Mouse (Mus musculus): Measurements from ENCODE around the gene Oasl2. TPM values are rescaled to one million over a fixed set of nuclear protein-coding genes. Genes with fewer than 3 reads are reported as not detected.

The Oasl2 gene
- polyA plus RNA-seq, 2 experiments = 1.3 to 2.1 TPM

DNA sequence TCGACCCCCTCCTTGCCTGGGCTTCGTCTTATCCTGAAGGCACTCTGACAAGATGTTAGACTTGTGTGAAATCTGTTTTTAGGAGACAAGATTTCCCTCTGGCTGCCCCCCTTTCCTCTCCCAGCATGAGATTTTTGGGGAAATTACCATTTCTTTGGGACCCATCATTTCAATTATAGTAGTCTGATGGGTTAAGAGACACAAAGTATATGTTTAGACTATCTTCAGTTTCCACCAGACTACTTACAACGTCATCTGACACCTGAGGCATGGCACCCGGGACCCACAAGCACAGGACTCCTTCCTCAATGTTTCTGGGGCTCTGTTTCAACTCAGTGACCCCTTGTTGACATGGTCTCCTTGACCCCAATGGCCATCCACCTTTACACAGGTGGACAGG, 1.2 kb upstream of the Oasl2 start:
- no peak overlapping the region for H3K4me3 ChIP-seq (ENCODE audit: insufficient read depth in 1 of 2, low read depth in 2 of 2, low read length in 2 of 2)
- no peak overlapping the region for H3K27ac ChIP-seq
- H3K36me3 ChIP-seq (replicated peaks; ENCODE audit: control insufficient read depth, insufficient read depth, low read depth) = no peaks in the 10 kb centered on the region
- no peak overlapping the region for H3K4me2 ChIP-seq (ENCODE audit: low read depth)
- DNase-seq (ENCODE audit: low read depth in 3 of 3, low spot score in 3 of 3) (no peak), ATAC-seq (ENCODE audit: insufficient read depth) (no peak)
- 67% methylated on average over 4 of the region's 4 CpGs for WGBS (ENCODE audit: insufficient replicate concordance)
- H3K27me3 ChIP-seq (ENCODE audit: control insufficient read depth, insufficient read depth, low read length) = no peaks in the 10 kb centered on the region; the same call in 1 of the 2 replicates
- no peak for TF ChIP-seq EP300 (IDR thresholded peaks at IDR 0.05; ENCODE audit: low read depth)
- H3K9me3 ChIP-seq (ENCODE audit: control insufficient read depth, low read length) = no peaks in the 10 kb centered on the region
- no peak overlapping the region for H3K9ac ChIP-seq (replicated peaks)
- H3K4me1 ChIP-seq (replicated peaks; ENCODE audit: control insufficient read depth in 2 of 2, insufficient read depth in 2 of 2, low read length in 1 of 2) = peaks cover 0 to 6% of the 10 kb centered on the region in 2 experiments; a peak in 2 of 4 replicates

DNA sequence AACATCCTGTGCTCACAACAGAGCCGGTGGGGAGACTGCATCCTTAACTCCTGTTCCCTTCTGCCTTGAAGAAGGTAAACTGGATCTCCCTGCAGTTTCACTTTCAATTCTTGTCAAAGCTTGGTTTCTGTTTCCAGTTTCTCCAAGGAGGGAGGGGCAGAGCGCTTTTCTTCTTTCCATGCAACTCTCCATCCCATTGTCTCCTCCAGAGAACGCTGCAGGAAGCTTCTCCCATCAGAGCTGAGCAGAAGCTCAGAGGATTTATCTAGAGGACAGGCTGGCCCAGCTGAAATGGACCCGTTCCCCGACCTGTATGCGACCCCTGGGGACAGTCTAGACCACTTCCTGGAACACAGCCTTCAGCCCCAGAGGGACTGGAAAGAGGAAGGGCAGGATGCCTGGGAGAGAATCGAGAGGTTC, 648 bp downstream of the Oasl2 start:
- no peak for DNase-seq (ENCODE audit: low read depth in 3 of 3, low spot score in 3 of 3)
- Histone ChIP-seq H3K9me3 (ENCODE audit: control insufficient read depth, low read length) (no peaks in the 10 kb centered on the region), H3K27me3 (ENCODE audit: control insufficient read depth, insufficient read depth, low read length) (no peaks in the 10 kb centered on the region; the same call in 1 of the 2 replicates), H3K4me2 (ENCODE audit: low read depth) (peak overlapping the region; percentile 32), H3K27ac (no peak overlapping the region), H3K4me3 (ENCODE audit: insufficient read depth in 1 of 2, low read depth in 2 of 2, low read length in 2 of 2) (peak overlapping the region in 1 of 2 experiments; percentile 31; a peak in 2 of 4 replicates), H3K9ac (replicated peaks) (no peak overlapping the region), H3K4me1 (replicated peaks; ENCODE audit: control insufficient read depth in 2 of 2, insufficient read depth in 2 of 2, low read length in 1 of 2) (peaks cover 0 to 6% of the 10 kb centered on the region in 2 experiments; a peak in 2 of 4 replicates), H3K36me3 (replicated peaks; ENCODE audit: control insufficient read depth, insufficient read depth, low read depth) (no peaks in the 10 kb centered on the region)
- no peak for ATAC-seq (ENCODE audit: insufficient read depth)
- WGBS (ENCODE audit: insufficient replicate concordance) = 1% methylated on average over 7 of the region's 7 CpGs
- no peak for TF ChIP-seq EP300 (IDR thresholded peaks at IDR 0.05; ENCODE audit: low read depth)
- TF ChIP-seq CTCF (IDR thresholded peaks at IDR 0.05; ENCODE audit: low read depth) = no peak

- H3K4me3 ChIP-seq (ENCODE audit: insufficient read depth in 1 of 2, low read depth in 2 of 2, low read length in 2 of 2) = no peak overlapping the region
- no peaks in the 10 kb centered on the region; the same call in 1 of the 2 replicates for H3K27me3 ChIP-seq (ENCODE audit: control insufficient read depth, insufficient read depth, low read length)
- peaks cover 0 to 6% of the 10 kb centered on the region in 2 experiments; a peak in 2 of 4 replicates for H3K4me1 ChIP-seq (replicated peaks; ENCODE audit: control insufficient read depth in 2 of 2, insufficient read depth in 2 of 2, low read length in 1 of 2)
- TF ChIP-seq EP300 (IDR thresholded peaks at IDR 0.05; ENCODE audit: low read depth) (no peak), CTCF (IDR thresholded peaks at IDR 0.05; ENCODE audit: low read depth) (no peak)
- no peak overlapping the region for H3K27ac ChIP-seq
- H3K9me3 ChIP-seq (ENCODE audit: control insufficient read depth, low read length) = no peaks in the 10 kb centered on the region
- H3K4me2 ChIP-seq (ENCODE audit: low read depth) = no peak overlapping the region
- H3K9ac ChIP-seq (replicated peaks) = no peak overlapping the region
- 49% methylated on average over 7 of the region's 7 CpGs for WGBS (ENCODE audit: insufficient replicate concordance)
- DNase-seq (ENCODE audit: low read depth in 3 of 3, low spot score in 3 of 3) = no peak
- H3K36me3 ChIP-seq (replicated peaks; ENCODE audit: control insufficient read depth, insufficient read depth, low read depth) = no peaks in the 10 kb centered on the region
- ATAC-seq (ENCODE audit: insufficient read depth) = no peak
Observed at GRCm38 (mm10) chr5:114898857-114899256, 2.1 kb downstream of the Oasl2 start.

DNA sequence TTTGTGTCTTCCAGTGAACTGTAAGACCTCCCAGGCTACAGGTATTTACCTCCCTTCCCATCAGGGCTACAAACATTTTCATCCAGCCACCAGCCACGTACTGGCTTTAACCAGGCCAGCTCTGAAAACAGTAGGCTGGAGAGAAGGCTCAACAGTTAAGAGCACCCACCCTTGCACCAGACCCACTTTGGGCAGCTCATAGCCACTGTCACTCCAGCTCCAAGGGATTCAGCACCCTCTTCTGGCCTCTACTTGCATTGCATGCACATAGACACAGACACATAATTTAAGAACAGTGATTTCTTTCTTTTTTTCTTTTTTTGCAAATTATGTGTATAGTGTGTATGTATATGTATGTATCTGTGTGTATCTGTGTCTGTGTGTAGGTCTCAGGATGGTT, 5.7 kb downstream of the Oasl2 start:
- ATAC-seq (ENCODE audit: insufficient read depth) = no peak

GRCm38 (mm10) chr5:114908598-114909305, 12.0 kb downstream of the Oasl2 start:
- no peak overlapping the region for H3K27ac ChIP-seq
- H3K9me3 ChIP-seq (ENCODE audit: control insufficient read depth, low read length) = no peaks in the 10 kb centered on the region
- no peaks in the 10 kb centered on the region for H3K36me3 ChIP-seq (replicated peaks; ENCODE audit: control insufficient read depth, insufficient read depth, low read depth)
- WGBS (ENCODE audit: insufficient replicate concordance) = 56% methylated on average over 13 of the region's 13 CpGs
- H3K4me1 ChIP-seq (replicated peaks; ENCODE audit: control insufficient read depth in 2 of 2, insufficient read depth in 2 of 2, low read length in 1 of 2) = no peaks in the 10 kb centered on the region
- H3K27me3 ChIP-seq (ENCODE audit: control insufficient read depth, insufficient read depth, low read length) = no peaks in the 10 kb centered on the region
- no peak overlapping the region for H3K9ac ChIP-seq (replicated peaks)
- no peak for DNase-seq (ENCODE audit: low read depth in 3 of 3, low spot score in 3 of 3)
- H3K4me3 ChIP-seq (ENCODE audit: insufficient read depth in 1 of 2, low read depth in 2 of 2, low read length in 2 of 2) = no peak overlapping the region
- H3K4me2 ChIP-seq (ENCODE audit: low read depth) = no peak overlapping the region
- ATAC-seq (ENCODE audit: insufficient read depth) = no peak
- no peak for TF ChIP-seq CTCF (IDR thresholded peaks at IDR 0.05; ENCODE audit: low read depth)
- TF ChIP-seq EP300 (IDR thresholded peaks at IDR 0.05; ENCODE audit: low read depth) = no peak

More for the DNA sequence above, 5.7 kb downstream of the Oasl2 start:
- Histone ChIP-seq H3K36me3 (replicated peaks; ENCODE audit: control insufficient read depth, insufficient read depth, low read depth) (no peaks in the 10 kb centered on the region), H3K27me3 (ENCODE audit: control insufficient read depth, insufficient read depth, low read length) (no peaks in the 10 kb centered on the region; the same call in 1 of the 2 replicates), H3K27ac (no peak overlapping the region), H3K9me3 (ENCODE audit: control insufficient read depth, low read length) (no peaks in the 10 kb centered on the region), H3K4me1 (replicated peaks; ENCODE audit: control insufficient read depth in 2 of 2, insufficient read depth in 2 of 2, low read length in 1 of 2) (no peaks in the 10 kb centered on the region), H3K4me2 (ENCODE audit: low read depth) (no peak overlapping the region), H3K9ac (replicated peaks) (no peak overlapping the region), H3K4me3 (ENCODE audit: insufficient read depth in 1 of 2, low read depth in 2 of 2, low read length in 2 of 2) (no peak overlapping the region)
- TF ChIP-seq EP300 (IDR thresholded peaks at IDR 0.05; ENCODE audit: low read depth) = no peak
- peak; percentile 77 for TF ChIP-seq CTCF (IDR thresholded peaks at IDR 0.05; ENCODE audit: low read depth)
- 22% methylated on average over 1 of the region's 1 CpGs for WGBS (ENCODE audit: insufficient replicate concordance)
- DNase-seq (ENCODE audit: low read depth in 3 of 3, low spot score in 3 of 3) = no peak

Measured in liver, embryonic 14.5 days (tissue).